Mouse (Mus musculus): ENCODE results near the gene Mrpl57. TPM values are rescaled to one million over a fixed set of nuclear protein-coding genes. Genes with fewer than 3 reads are reported as not detected.

The Mrpl57 gene
- 116 and 132 TPM in 2 replicates for polyA plus RNA-seq (2012; rRNA removed)

GRCm38 (mm10) chr14:57825788-57826751, at the start of gene Mrpl57, which contains the start of gene Ska3:
Gene Mrpl57 (plus strand): TSS chr14:57826234.
Gene Ska3 (minus strand): TSS chr14:57826185.
- no peaks in the 10 kb centered on the region for H3K4me1 ChIP-seq (ENCODE audit: control insufficient read depth, insufficient read depth, low read length)
- peak within 1 kb of the TSS; percentile 97 for H3K27ac ChIP-seq (ENCODE audit: control insufficient read depth, insufficient read depth, low read depth, low read length)
- no peaks in the 10 kb centered on the region; the same call in 1 of the 2 replicates for H3K36me3 ChIP-seq (ENCODE audit: control insufficient read depth, insufficient read depth, low read length)
- peak within 1 kb of the TSS; percentile 94 for H3K4me3 ChIP-seq (ENCODE audit: control insufficient read depth, low read depth, low read length)
- no peaks in the 10 kb centered on the region for H3K27me3 ChIP-seq (ENCODE audit: control insufficient read depth, insufficient read depth, low read length)
- TF ChIP-seq CTCF (IDR thresholded peaks at IDR 0.05; ENCODE audit: control insufficient read depth, insufficient read depth, insufficient replicate concordance, low read depth, low read length) = peak; percentile 10; the same call in 1 of the 2 replicates
- TF ChIP-seq POLR2A (IDR thresholded peaks at IDR 0.05; ENCODE audit: control insufficient read depth, low read depth, low read length) = peak; percentile 92

DNA sequence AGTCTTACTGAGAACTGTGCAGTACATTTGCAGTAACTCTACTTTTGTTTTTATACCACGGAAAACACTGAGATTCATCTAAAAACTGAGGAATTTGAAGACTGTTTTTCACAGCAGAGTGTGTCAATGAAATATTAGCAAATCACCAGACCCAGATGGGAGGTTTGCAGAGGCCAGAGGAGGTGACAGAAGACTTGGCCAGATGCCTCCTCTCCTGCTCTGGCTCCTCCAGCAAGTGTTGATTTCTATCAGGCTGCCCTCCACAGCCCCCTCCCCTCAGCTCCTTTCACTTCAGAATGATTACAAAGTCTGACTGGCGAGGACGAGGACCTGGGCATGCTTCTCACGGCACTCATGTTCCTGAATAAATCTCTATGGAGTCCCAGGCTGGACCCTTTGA, 38.6 kb upstream of the Mrpl57 start:
- Histone ChIP-seq H3K27me3 (ENCODE audit: control insufficient read depth, insufficient read depth, low read length) (no peaks in the 10 kb centered on the region), H3K4me1 (ENCODE audit: control insufficient read depth, insufficient read depth, low read length) (no peaks in the 10 kb centered on the region), H3K27ac (ENCODE audit: control insufficient read depth, insufficient read depth, low read depth, low read length) (no peak overlapping the region), H3K36me3 (ENCODE audit: control insufficient read depth, insufficient read depth, low read length) (no peaks in the 10 kb centered on the region), H3K4me3 (ENCODE audit: control insufficient read depth, low read depth, low read length) (no peak overlapping the region)
- TF ChIP-seq CTCF (IDR thresholded peaks at IDR 0.05; ENCODE audit: control insufficient read depth, insufficient read depth, insufficient replicate concordance, low read depth, low read length) (no peak), POLR2A (IDR thresholded peaks at IDR 0.05; ENCODE audit: control insufficient read depth, low read depth, low read length) (no peak)

GRCm38 (mm10) chr14:57789311-57789710, 36.7 kb upstream of the Mrpl57 start:
- H3K36me3 ChIP-seq (ENCODE audit: control insufficient read depth, insufficient read depth, low read length) = no peaks in the 10 kb centered on the region
- no peak for TF ChIP-seq CTCF (IDR thresholded peaks at IDR 0.05; ENCODE audit: control insufficient read depth, insufficient read depth, insufficient replicate concordance, low read depth, low read length)
- TF ChIP-seq POLR2A (IDR thresholded peaks at IDR 0.05; ENCODE audit: control insufficient read depth, low read depth, low read length) = no peak
- H3K4me3 ChIP-seq (ENCODE audit: control insufficient read depth, low read depth, low read length) = no peak overlapping the region
- H3K4me1 ChIP-seq (ENCODE audit: control insufficient read depth, insufficient read depth, low read length) = no peaks in the 10 kb centered on the region
- no peaks in the 10 kb centered on the region for H3K27me3 ChIP-seq (ENCODE audit: control insufficient read depth, insufficient read depth, low read length)
- no peak overlapping the region for H3K27ac ChIP-seq (ENCODE audit: control insufficient read depth, insufficient read depth, low read depth, low read length)

DNA sequence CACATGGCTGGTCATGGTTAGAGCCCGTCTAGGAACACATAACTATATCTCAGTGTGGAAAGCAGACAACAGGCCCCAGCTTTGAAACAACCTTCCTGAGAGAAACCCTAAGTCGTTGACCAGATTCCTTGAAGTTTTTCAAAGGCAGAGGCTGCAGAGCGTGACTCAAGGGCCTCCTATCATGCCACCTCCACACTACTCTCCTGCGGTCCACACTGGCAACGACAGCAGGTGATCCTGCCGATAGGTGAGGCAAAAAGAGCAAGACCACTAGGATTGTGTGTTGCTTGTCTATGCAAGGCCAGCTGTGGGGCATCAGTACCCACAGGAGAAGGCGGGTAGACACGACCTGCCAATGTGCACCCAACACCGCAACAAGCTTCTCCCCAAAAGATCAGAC, 36.3 kb upstream of the Mrpl57 start:
- TF ChIP-seq CTCF (IDR thresholded peaks at IDR 0.05; ENCODE audit: control insufficient read depth, insufficient read depth, insufficient replicate concordance, low read depth, low read length) (no peak), POLR2A (IDR thresholded peaks at IDR 0.05; ENCODE audit: control insufficient read depth, low read depth, low read length) (no peak)
- Histone ChIP-seq H3K36me3 (ENCODE audit: control insufficient read depth, insufficient read depth, low read length) (no peaks in the 10 kb centered on the region), H3K4me3 (ENCODE audit: control insufficient read depth, low read depth, low read length) (no peak overlapping the region), H3K27me3 (ENCODE audit: control insufficient read depth, insufficient read depth, low read length) (no peaks in the 10 kb centered on the region), H3K27ac (ENCODE audit: control insufficient read depth, insufficient read depth, low read depth, low read length) (no peak overlapping the region), H3K4me1 (ENCODE audit: control insufficient read depth, insufficient read depth, low read length) (no peaks in the 10 kb centered on the region)

DNA sequence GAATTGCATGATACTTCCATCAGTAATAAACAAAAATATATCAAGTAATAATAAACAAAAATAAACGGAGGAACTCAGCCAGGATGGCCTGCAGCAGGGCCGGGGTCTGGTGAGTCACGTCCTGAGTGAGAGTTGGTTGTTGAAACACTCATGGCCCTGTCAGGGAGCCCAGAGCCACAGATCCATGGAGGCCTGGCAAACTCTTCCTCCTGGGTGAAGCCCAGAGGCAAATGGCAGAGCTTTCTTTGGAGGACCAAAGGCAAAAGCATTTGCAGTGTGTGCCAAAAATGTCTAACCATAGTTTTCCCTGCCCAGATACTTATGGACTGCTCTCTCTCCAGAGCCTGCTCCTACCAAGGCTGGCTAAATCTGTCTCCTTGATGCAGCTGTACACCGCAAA, 34.9 kb upstream of the Mrpl57 start:
- H3K4me1 ChIP-seq (ENCODE audit: control insufficient read depth, insufficient read depth, low read length) = no peaks in the 10 kb centered on the region
- H3K4me3 ChIP-seq (ENCODE audit: control insufficient read depth, low read depth, low read length) = no peak overlapping the region
- H3K27ac ChIP-seq (ENCODE audit: control insufficient read depth, insufficient read depth, low read depth, low read length) = no peak overlapping the region
- TF ChIP-seq POLR2A (IDR thresholded peaks at IDR 0.05; ENCODE audit: control insufficient read depth, low read depth, low read length) (no peak), CTCF (IDR thresholded peaks at IDR 0.05; ENCODE audit: control insufficient read depth, insufficient read depth, insufficient replicate concordance, low read depth, low read length) (no peak)
- no peaks in the 10 kb centered on the region for H3K27me3 ChIP-seq (ENCODE audit: control insufficient read depth, insufficient read depth, low read length)
- H3K36me3 ChIP-seq (ENCODE audit: control insufficient read depth, insufficient read depth, low read length) = no peaks in the 10 kb centered on the region

DNA sequence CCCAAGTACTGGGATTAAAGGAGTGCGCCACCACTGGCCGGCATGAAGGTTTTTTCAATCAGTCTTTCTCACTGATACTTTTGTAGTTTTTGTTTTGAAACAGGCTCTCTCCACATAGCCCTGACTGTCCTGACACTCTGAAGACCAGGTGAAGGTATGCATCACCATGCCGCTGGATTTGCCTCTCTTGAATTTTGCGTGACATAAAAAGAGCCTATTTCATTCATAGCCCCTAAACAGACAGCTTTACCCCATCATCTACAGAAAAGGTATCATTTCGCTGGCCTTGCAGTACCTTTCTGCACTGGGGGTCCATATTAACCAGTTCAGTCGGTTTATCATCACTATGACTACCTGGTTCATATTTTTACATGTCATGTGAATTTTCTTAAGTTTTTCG, 28.5 kb upstream of the Mrpl57 start:
- TF ChIP-seq CTCF (IDR thresholded peaks at IDR 0.05; ENCODE audit: control insufficient read depth, insufficient read depth, insufficient replicate concordance, low read depth, low read length) (no peak), POLR2A (IDR thresholded peaks at IDR 0.05; ENCODE audit: control insufficient read depth, low read depth, low read length) (no peak)
- peaks cover 5% of the 10 kb centered on the region for H3K4me1 ChIP-seq (ENCODE audit: control insufficient read depth, insufficient read depth, low read length)
- H3K27ac ChIP-seq (ENCODE audit: control insufficient read depth, insufficient read depth, low read depth, low read length) = peak overlapping the region; percentile 82
- H3K27me3 ChIP-seq (ENCODE audit: control insufficient read depth, insufficient read depth, low read length) = no peaks in the 10 kb centered on the region
- peak overlapping the region; percentile 99 for H3K4me3 ChIP-seq (ENCODE audit: control insufficient read depth, low read depth, low read length)
- peaks cover 1% of the 10 kb centered on the region; the same call in 1 of the 2 replicates for H3K36me3 ChIP-seq (ENCODE audit: control insufficient read depth, insufficient read depth, low read length)

Data from testis, adult 2 months (tissue).